Mouse (Mus musculus) embryonic facial prominence, embryonic 14.5 days (tissue): Measurements from ENCODE around the gene Gm28360. TPM values are rescaled to one million over a fixed set of nuclear protein-coding genes. Genes with fewer than 3 reads are reported as not detected.
"Not testable (repeated sequence)": the region's sequence is repeated elsewhere in the genome, so short reads cannot be mapped to it uniquely, and the experiment has no call there.

Source experiments
- ATAC-seq: fragments of 200-750 bp; cut with Nextera tagmentation; 2 replicates; pipeline ENCODE4 v1.8.0; 2017; ENCODE audit warnings: low read depth, moderate number of reproducible peaks, moderate TSS enrichment
- DNase-seq: peaks from one replicate; pipeline ENCODE4 v3.0.0-alpha.2; 2015; ENCODE audit warnings: low spot score
- H3K27ac ChIP-seq: fragments of 300-500 bp; sonication (generic); replicated peaks from 2 replicates; pipeline ENCODE4 v1.5.1; 2014; ENCODE audit warnings: low read depth, mild to moderate bottlenecking, low read length, moderate library complexity
- H3K27me3 ChIP-seq: fragments of 300-500 bp; sonication (generic); replicated peaks from 2 replicates; pipeline ENCODE4 v1.6.1; 2014; ENCODE audit warnings: low read length; ENCODE audit not compliant: control insufficient read depth, insufficient read depth
- H3K36me3 ChIP-seq: fragments of 300-500 bp; sonication (generic); 2 replicates; pipeline ENCODE4 v1.6.1; 2014; ENCODE audit warnings: low read length, mixed read lengths; ENCODE audit not compliant: control insufficient read depth, insufficient read depth
- H3K4me1 ChIP-seq: fragments of 300-500 bp; sonication (generic); 2 replicates; pipeline ENCODE4 v1.6.1; 2014; ENCODE audit warnings: antibody characterized with exemption, low read length; ENCODE audit not compliant: control insufficient read depth, insufficient read depth
- H3K4me2 ChIP-seq: fragments of 300-500 bp; sonication (generic); 2 replicates; pipeline ENCODE4 v1.6.1; 2014; ENCODE audit warnings: low read depth, mild to moderate bottlenecking, low read length, moderate library complexity, mixed read lengths
- H3K4me3 ChIP-seq: fragments of 300-500 bp; sonication (generic); 2 replicates; pipeline ENCODE4 v1.5.1; 2014; ENCODE audit warnings: low read depth, mild to moderate bottlenecking, low read length
- H3K9ac ChIP-seq: fragments of 300-500 bp; sonication (generic); 2 replicates; pipeline ENCODE4 v1.6.1; 2014; ENCODE audit warnings: low read depth, mild to moderate bottlenecking, low read length, moderate library complexity, mixed read lengths
- H3K9me3 ChIP-seq: fragments of 300-500 bp; sonication (generic); 2 replicates; pipeline ENCODE4 v1.6.1; 2016; ENCODE audit warnings: low read length; ENCODE audit not compliant: control insufficient read depth
- WGBS: fragments of 180-500 bp; shearing (Covaris S2); extraction: QIAGEN DNeasy Blood & Tissue Kit; methylation state at CpG from one replicate; pipeline ENCODE4 v1.1.7; 2014; 5-methylcytosine and 5-hydroxymethylcytosine counted together
- polyA plus RNA-seq: library from polyadenylated mRNA; unstranded; fragments of >200 nt; fragmentation: Nextera tagmentation; extraction: Ambion mirVana; gene quantifications from 2 replicates; pipeline ENCODE4 v1.2.1, GENCODE M21; 2014

The Gm28360 gene
- not detected in 2 replicates for polyA plus RNA-seq

GRCm38 (mm10) chr1:117829781-117830180, at the start of gene Gm28360:
TSS of gene Gm28360 (plus strand) at chr1:117830081.
- not testable (repeated sequence) for ATAC-seq, H3K9ac ChIP-seq, H3K9me3 ChIP-seq, DNase-seq, H3K27me3 ChIP-seq, H3K4me2 ChIP-seq, H3K27ac ChIP-seq, H3K4me3 ChIP-seq, H3K36me3 ChIP-seq, H3K4me1 ChIP-seq
- WGBS = 66% methylated on average over 5 of the region's 5 CpGs

GRCm38 (mm10) chr1:117780833-117781232, 49.0 kb upstream of the Gm28360 start, which contains the start of gene B020011L13Rik:
TSS of gene B020011L13Rik (plus strand) at chr1:117781133.
- not testable (repeated sequence) for H3K36me3 ChIP-seq, H3K9me3 ChIP-seq, H3K27me3 ChIP-seq, H3K4me1 ChIP-seq, H3K4me2 ChIP-seq, H3K9ac ChIP-seq, ATAC-seq, H3K27ac ChIP-seq, H3K4me3 ChIP-seq, DNase-seq
- WGBS = 60% methylated on average over 3 of the region's 3 CpGs

DNA sequence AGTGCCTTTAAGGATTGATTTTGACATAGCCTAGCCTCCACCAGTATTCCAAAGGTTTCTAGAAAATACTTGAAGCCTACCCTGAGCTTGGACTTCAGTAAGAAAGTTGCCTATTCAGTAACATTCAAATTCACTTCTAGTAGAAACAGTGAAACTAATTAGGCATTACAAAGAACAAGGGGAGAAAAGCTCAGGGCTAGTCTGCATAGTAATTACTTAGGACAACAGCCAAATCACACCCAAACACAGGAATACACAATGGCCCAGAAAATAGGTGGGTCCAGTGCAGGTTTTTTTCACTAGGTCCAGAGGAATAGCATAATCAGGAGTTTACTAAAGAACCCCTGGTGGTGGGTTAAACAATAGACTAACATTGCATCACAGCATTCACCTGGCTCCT, 13.6 kb upstream of the Gm28360 start:
- DNase-seq, H3K9ac ChIP-seq, H3K27ac ChIP-seq, ATAC-seq, H3K4me3 ChIP-seq, H3K36me3 ChIP-seq, H3K4me1 ChIP-seq, H3K4me2 ChIP-seq, H3K27me3 ChIP-seq, H3K9me3 ChIP-seq: not testable (repeated sequence)

GRCm38 (mm10) chr1:117851718-117852117, 21.8 kb downstream of the Gm28360 start:
- not testable (repeated sequence) for H3K27ac ChIP-seq, ATAC-seq, H3K9me3 ChIP-seq, H3K4me1 ChIP-seq, H3K36me3 ChIP-seq, H3K4me2 ChIP-seq, H3K27me3 ChIP-seq, H3K9ac ChIP-seq, H3K4me3 ChIP-seq, DNase-seq
- WGBS = 89% methylated on average over 3 of the region's 3 CpGs

Other genes starting within 250 kb of the Gm28360 start
- gene Gm28363, start 132.9 kb upstream of the Gm28360 start, polyA plus RNA-seq = not detected in 2 replicates
- not detected in 2 replicates for gene B020011L13Rik, start 48.9 kb upstream of the Gm28360 start, polyA plus RNA-seq
- gene Gm28168, start 97.9 kb downstream of the Gm28360 start, polyA plus RNA-seq = not detected in 2 replicates
- not detected in 2 replicates for gene Gm7145, start 135.9 kb downstream of the Gm28360 start, polyA plus RNA-seq